Mouse (Mus musculus): ENCODE measurements around the gene Ifng.

The Ifng gene

DNA sequence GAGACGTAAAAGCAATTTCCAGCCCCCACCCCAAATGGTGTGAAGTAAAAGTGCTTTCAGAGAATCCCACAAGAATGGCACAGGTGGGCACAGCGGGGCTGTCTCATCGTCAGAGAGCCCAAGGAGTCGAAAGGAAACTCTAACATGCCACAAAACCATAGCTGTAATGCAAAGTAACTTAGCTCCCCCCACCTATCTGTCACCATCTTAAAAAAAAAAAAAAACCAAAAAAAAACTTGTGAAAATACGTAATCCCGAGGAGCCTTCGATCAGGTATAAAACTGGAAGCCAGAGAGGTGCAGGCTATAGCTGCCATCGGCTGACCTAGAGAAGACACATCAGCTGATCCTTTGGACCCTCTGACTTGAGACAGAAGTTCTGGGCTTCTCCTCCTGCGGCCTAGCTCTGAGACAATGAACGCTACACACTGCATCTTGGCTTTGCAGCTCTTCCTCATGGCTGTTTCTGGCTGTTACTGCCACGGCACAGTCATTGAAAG, at the start of gene Ifng:
TSS of gene Ifng (plus strand) at position 305 of the 499 bp plus-strand sequence.
- 92% methylated on average over 11 of the region's 11 CpGs for WGBS

- WGBS: 30% methylated on average over 16 of the region's 16 CpGs
Observed at GRCm38 (mm10) chr10:118399917-118400316, 40.9 kb upstream of the Ifng start.

DNA sequence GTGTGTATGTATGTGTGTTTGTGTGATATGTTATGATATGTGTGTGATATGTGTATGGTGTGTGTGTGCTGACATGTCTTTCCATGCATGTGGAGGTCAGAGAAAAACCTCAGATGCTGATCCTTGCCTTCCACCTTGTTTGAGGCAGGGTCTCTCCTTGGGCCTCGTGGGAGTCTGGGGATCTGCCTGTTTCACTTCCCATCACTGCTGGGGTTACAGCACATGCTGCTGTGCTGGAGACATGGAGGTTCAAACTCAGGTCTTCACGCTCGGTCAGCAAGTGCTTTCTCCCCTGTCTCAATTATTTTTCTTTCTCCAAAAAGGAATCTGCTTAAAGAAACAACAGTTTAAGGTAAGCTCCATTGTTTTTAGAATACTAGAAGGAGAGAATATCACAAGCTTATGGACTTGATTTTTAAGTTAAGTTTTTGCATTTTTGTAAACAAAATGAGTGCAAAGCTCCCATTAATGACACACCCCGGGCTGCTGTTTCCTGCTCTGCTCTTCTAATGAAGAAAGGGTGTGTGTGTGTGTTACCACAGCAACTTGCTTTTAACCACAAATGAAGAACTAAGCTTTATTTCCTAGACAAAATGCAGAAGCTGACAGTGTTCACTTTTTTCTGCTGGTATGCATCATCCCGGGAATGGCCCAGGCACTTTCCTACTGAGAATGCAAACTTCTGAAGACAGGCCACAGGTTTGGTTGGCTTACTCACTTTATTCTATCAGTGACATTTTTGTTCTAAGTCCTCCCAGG, 34.2 kb upstream of the Ifng start:
- WGBS: 82% methylated on average over 5 of the region's 5 CpGs

DNA sequence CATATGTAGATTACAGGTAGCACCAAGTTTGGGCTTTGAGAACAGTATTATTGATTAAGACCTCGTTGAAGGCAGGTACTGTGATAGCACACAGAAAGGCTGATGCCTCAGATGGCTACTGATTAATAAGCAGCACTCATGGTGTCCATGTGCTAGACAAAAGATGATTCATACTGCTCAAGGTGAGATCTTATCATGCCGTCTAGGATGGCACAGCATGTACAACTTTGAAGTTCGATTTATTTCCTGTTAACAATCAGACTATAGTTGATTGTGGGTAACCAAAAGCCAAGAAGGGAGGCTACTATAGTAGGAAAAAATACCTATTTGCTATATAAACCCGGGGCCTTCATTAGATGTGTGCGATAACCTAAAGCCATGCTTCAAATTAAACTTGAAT, 28.1 kb upstream of the Ifng start:
- 85% methylated on average over 5 of the region's 5 CpGs for WGBS

GRCm38 (mm10) chr10:118419000-118419425, 21.8 kb upstream of the Ifng start:
- WGBS: 72% methylated on average over 7 of the region's 7 CpGs

DNA sequence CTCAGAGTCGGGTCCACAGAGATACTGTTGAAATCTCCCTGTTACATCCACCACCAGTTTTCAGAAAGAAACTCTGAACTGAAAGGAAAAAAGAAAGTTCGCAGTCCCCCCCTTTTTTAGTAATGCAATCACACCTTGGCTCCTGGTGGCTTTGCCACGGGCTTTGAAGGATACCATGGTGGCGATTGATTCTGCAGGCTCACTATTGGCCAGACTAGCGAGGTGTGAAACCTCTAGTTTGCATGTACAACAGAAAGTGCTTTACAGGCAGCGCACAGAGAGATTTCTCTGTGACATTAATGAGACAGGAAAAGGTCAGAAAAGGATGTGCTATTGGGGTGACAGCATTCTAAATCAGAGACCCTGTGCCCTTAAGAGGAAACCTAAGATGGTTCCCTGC, 5.3 kb upstream of the Ifng start:
- 92% methylated on average over 6 of the region's 6 CpGs for WGBS

DNA sequence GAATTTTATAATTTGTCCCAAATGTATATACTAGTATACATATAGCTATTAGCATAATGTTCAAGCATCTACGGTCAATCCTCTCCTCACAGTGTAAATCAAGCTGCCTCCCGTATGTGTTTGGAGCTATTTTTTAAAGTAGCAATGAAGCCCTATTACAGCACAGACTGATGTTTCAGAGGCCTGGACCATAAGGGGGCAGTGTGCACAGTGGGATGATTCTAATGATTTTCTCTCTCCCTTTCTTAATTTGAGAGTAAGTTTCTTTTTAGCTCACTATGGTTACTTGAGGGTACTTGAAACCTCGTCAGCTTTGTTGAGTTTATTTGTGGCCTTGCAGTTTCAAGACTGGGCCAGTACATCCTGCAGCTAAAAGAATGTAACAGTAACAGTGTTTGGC, 1.1 kb downstream of the Ifng start:
- 50% methylated on average over 3 of the region's 3 CpGs for WGBS

GRCm38 (mm10) chr10:118442999-118443398, 2.2 kb downstream of the Ifng start:
- whole genome bisulfite sequencing: 62% methylated on average over 6 of the region's 6 CpGs

DNA sequence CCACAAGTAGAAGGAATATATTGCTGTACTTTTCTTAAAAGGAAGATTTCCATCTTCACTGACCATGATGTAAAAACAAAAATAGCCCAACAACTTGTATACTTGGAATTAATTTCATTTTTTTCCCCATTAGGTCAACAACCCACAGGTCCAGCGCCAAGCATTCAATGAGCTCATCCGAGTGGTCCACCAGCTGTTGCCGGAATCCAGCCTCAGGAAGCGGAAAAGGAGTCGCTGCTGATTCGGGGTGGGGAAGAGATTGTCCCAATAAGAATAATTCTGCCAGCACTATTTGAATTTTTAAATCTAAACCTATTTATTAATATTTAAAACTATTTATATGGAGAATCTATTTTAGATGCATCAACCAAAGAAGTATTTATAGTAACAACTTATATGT, 4.2 kb downstream of the Ifng start:
- WGBS: 95% methylated on average over 6 of the region's 6 CpGs

- WGBS: 74% methylated on average over 8 of the region's 8 CpGs
Observed at GRCm38 (mm10) chr10:118445502-118445901, 4.7 kb downstream of the Ifng start.

- WGBS: 50% methylated on average over 14 of the region's 14 CpGs
Observed at GRCm38 (mm10) chr10:118445978-118446377, 5.1 kb downstream of the Ifng start.

DNA sequence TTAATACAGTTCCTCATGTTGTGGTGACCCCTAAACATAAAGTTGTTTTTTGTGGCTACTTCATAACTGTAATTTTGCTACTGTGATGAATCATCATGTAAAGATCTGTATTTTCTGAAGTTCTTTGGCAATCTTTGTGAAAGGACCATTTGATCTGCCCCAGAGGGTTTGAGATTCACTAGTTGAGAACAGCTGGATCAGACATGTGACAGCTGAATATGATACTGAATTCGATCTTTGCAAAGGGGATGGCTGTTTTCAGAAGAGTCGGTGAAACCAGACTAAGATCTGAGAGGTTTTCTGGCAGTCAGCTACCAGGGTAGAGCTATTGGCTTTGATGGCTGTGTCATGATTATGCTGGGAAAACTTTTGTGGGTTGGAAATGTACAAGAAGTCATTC, 10.9 kb downstream of the Ifng start:
- WGBS: 70% methylated on average over 2 of the region's 2 CpGs

- 87% methylated on average over 4 of the region's 4 CpGs for WGBS
Observed at GRCm38 (mm10) chr10:118458729-118459128, 17.9 kb downstream of the Ifng start.

DNA sequence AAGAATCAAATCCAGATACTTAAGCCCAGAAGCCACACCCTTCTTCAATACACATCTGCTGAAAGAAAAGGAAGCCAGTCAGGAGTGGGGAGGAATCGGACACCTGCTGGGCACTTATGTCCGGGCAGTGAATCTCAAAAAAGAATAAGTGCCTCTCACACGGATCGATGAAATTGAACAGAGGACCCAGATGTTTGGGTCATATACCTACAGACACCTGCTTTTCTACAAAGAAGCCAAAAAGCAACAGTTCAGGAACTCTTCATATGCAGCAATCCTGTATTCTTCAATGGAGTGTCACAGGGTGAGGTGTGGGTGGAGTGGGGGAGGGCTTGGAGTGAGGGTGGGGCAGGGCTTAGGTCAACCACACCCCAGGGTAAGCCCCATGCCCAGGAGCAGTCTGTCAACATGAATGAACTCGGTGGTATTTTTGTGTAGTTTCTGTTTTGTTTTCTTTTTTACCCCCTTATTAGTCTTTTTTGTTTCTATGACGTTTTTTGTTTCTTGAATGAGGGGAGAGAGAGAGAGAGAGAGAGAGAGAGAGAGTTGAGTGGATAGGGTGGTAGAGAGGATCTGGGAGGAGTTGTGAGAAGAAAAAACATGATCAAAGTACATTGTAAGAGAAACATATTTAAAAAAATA, 20.4 kb downstream of the Ifng start:
- 58% methylated on average over 6 of the region's 6 CpGs for WGBS

GRCm38 (mm10) chr10:118466481-118466880, 25.6 kb downstream of the Ifng start:
- WGBS: 45% methylated on average over 6 of the region's 6 CpGs

DNA sequence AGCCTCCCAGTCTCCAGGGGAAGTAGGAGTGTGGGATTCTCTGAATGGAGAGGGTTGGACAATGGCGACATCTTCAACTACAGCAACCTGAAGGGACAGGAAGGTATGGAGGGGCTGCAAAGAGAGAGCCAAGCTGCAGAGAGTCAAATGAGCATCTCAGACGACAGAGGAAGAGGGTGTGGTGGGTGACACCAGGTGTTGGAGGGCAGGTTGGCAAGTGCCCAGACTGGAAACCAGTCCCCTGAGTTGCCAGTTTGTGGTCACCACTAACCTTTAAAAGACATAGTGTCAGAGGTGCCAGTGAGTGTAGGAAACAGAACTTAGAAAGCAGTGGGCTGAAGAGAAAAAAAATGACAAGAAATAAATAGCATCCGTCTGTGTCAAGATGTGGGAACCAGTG, 28.2 kb downstream of the Ifng start:
- 80% methylated on average over 3 of the region's 3 CpGs for WGBS

- 50% methylated on average over 13 of the region's 13 CpGs for WGBS
Observed at GRCm38 (mm10) chr10:118470296-118470957, 29.6 kb downstream of the Ifng start.

GRCm38 (mm10) chr10:118472846-118473245, 32.0 kb downstream of the Ifng start:
- 90% methylated on average over 1 of the region's 1 CpGs for WGBS

GRCm38 (mm10) chr10:118476696-118477095, 35.9 kb downstream of the Ifng start:
- WGBS: 54% methylated on average over 2 of the region's 2 CpGs

DNA sequence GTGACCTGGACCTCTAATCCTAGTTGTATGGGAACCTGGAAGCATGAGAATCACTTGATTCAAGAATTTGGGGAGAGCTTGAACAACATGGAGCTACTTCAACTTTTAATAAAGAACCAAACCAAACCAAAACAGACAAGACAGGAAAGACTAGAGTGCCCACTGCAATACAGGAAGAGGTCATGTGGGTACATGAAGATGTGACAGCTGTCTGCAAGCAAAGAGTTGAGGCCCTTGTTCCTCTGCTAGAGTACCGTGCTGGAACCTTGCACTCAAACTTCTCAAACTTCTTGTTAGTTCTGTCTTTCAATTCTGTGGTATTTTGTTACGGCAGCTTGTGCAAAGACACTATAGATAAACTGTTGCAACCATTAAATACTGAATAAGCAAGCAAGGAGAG, 36.5 kb downstream of the Ifng start:
- 86% methylated on average over 2 of the region's 2 CpGs for WGBS

DNA sequence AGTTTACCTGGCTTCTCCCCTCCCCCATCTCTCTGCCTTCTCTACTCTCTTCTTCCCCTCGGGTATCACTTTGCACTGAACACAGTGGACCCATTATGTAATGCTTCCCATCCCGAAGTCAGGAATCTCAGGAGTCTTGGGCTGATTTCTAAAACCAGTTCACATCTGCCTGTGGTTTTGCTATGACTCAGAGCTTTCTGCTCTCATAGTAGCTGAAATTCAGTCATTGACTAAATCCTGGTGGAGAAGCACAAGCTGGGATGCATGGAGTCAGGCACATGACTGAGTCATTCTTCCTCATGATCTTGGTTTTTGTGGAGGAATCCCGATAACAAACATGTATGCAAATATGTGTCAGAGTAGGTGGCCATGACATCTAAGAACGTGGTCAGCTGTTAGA, 38.4 kb downstream of the Ifng start:
- 49% methylated on average over 4 of the region's 4 CpGs for WGBS

DNA sequence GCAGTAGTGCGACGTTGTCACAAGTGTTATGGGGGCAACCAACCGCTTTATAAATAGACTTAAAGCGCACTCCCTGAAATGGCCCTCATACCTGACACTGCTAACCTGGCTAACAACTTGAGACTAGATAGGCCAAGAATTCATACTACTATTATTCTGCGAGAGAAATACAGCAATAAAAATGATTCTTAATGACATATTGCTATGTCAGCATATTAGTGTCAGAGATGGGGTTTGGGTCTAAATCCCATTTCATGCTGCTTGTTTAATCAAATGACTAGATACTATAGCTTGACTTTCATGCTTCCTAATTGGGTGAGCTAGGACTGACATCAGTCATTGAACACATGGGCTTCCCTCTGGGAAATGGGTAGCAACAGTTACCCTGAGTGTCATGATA, 39.3 kb downstream of the Ifng start:
- WGBS: over 99% methylated on average over 5 of the region's 5 CpGs

DNA sequence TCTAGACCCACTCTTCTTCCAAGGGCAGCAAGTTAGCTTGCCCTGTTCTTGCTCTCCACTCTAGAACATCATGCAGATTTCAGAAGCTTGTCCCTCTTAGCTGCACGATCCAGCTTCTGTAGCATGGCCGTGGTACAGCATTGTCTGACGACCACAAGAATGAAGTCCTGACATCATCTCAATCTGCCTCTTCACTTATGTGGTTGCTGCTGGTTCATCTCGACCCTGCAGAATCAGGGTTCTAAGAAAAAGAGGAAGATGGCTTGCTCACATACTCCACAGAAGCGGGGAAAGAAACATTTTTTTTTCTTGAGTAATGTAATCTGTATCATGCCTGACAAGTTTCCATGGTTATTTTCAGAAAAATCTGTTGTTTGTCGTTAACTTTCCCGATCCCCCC, 39.9 kb downstream of the Ifng start:
- 68% methylated on average over 7 of the region's 7 CpGs for WGBS

Data from cerebral cortex, adult 2 months (tissue).